Mouse (Mus musculus): ENCODE measurements at regions not wholly inside any gene's neighbourhood (a gene's known extent, or its start where the extent isn't known, plus 50 kb on each side); places are given as distances from the start of the nearest gene placed in this dataset.

DNA sequence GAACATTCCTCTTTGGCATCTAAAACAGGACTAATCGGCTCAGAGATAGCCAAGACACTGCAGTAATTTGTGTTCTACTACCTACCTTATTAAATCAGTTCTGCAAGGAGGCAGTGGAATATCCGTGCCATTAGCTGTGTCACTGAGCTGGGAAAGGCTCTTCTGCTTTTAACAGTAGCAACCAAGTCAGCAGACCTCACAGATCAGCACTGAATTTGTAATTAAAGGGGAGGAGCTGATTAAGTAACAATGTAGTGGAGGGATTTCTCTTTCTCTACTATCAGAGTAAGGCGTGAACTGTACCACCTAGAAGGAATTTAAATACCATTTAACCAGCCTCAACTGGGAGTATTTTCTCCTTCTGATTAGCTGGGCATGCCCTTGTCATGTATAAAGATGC is 504.3 kb upstream of the Atp10a start:
- DNase-seq (ENCODE audit: low read depth, low spot score) = no peak

DNA sequence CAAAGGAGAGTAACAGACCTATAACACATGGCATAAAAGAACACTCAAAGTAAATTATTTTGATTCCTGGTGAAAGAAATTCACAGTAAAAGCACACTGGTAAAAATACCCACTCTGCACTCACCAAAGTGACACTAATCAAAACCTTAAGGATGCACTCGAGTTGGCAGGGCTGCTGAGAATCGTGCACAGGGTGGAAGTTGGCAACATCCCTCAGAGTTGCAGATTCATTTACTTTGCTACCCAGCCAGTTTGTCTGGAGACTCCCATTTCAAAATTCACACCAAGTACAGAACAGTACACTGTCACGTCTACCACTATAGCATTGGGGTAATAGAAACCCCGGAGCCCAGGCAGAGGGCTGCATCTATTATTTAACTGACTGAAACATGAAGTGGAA is 471.1 kb upstream of the Atp10a start:
- no peak for DNase-seq (ENCODE audit: low read depth, low spot score)

DNA sequence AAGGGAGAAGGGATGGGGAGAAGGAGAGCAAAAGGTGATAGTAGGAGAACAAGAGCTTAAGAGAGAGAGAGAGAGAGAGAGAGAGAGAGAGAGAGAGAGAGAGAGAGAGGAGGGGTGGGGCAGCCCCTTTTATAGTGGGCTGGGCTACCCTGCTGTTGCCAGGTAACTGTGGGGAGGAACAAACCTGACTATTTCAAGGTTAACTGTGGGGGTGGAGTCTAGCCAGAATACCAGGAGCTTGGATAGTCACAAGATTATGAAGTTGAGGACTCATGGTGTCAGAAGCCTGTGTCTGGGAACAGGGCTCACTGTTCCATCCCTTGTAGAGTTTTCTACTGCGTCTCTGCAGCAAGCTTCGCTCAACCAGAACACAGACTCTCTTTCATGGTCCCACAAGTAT is 438.2 kb upstream of the Atp10a start:
- no peak for DNase-seq (ENCODE audit: low read depth, low spot score)

- no peak for DNase-seq (ENCODE audit: low read depth, low spot score)
Observed at GRCm38 (mm10) chr7:58224727-58225126, 431.2 kb upstream of the Atp10a start.

GRCm38 (mm10) chr7:58225713-58226112 is 430.3 kb upstream of the Atp10a start:
- DNase-seq (ENCODE audit: low read depth, low spot score) = no peak

GRCm38 (mm10) chr7:58230162-58230681 is 425.7 kb upstream of the Atp10a start:
- no peak for DNase-seq (ENCODE audit: low read depth, low spot score)

DNA sequence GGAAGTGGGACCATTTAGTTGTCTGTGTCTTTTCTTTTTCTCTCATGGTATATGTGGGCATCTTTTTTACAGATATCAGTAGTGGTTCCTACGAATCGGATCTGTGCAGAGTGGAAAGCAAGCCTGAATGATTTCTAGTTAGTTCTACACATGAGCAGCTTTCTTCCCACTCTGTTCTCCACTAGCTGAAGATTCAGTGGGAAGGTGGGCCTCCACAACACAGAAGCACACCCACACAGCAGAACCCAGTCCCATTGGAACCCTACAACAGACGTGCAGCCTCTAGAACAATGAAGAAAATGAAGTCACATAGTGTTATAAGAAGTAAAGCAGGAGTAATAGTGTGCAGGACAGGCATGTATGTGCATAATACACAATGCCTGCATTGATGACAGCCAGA is 425.0 kb upstream of the Atp10a start:
- DNase-seq (ENCODE audit: low read depth, low spot score) = no peak

DNA sequence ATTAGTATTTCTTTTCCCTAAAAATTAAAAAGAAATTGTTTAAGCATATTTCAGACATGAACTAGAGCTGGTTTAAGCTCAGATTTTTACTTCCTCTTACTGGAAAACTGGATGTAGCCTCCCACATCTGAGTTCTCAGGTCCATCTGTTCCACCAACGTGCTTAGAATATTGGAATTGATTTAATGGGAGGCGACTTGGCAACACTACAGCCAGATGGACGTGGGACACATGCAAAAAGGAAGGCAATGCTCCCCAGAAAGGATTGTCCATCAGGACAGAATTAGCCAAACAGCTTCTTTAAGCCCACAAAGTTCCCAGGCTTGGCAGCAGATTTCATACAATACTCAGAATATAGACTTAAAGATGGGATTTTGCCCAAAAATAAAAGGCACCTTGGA is 408.7 kb upstream of the Atp10a start:
- DNase-seq (ENCODE audit: low read depth, low spot score) = peak; percentile 32
